Mouse (Mus musculus): ENCODE results near the gene Slc25a23.

DNA sequence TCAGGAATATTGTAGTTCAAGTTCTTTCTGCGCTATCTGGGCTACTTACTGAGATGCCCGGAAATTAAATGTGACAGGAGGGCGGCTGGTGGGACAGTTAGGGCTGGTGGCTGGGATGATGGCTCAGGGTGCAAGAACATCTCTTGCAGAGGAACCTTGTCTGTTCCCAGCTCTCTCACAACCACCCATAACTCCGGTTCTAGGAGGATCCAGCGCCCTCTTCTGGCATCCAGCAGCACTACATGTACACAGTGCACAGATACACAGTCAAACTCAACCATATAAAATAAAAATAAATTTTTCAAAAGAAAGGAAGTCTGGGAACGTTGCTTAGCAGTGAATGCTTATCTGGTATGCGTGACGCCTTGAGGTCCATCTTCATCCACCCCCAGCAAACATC, 20.7 kb downstream of the Slc25a23 start:
- TF ChIP-seq CTCF (IDR thresholded peaks at IDR 0.05; ENCODE audit: borderline replicate concordance, insufficient read depth, low read length) (no peak), POLR2A (IDR thresholded peaks at IDR 0.05; ENCODE audit: low read depth, low read length) (no peak)
